Mouse (Mus musculus) mouse trophoblast stem cell (cell line): ENCODE results near the gene Btk.

Experiments used
- in situ Hi-C, 2 experiments: fragments of 300-500 bp; cut with MseI, MboI; formaldehyde crosslinking; loops; 2 replicates in 1 of 2; 3 replicates in 1 of 2; pipeline ENCODE4 v1.15.1; 2025

The Btk gene

GRCm38 (mm10) chrX:134582888-134583669, at the start of gene Btk:
Gene Btk, minus strand, starts transcription at chrX:134583570.
- in situ Hi-C loops: no loop called here

GRCm38 (mm10) chrX:134632710-134633109, 49.3 kb upstream of the Btk start:
- in situ Hi-C loops: no loop called here

GRCm38 (mm10) chrX:134628200-134628599, 44.8 kb upstream of the Btk start:
- in situ Hi-C loops: no loop called here

GRCm38 (mm10) chrX:134623350-134623749, 40.0 kb upstream of the Btk start:
- in situ Hi-C loops: no loop called here

- in situ Hi-C loops: no loop called here
Measured at GRCm38 (mm10) chrX:134621685-134622084, 38.3 kb upstream of the Btk start.

GRCm38 (mm10) chrX:134620254-134620865, 37.0 kb upstream of the Btk start:
- in situ Hi-C loops: no loop called here

- in situ Hi-C loops: no loop called here
Measured at GRCm38 (mm10) chrX:134619695-134620094, 36.3 kb upstream of the Btk start.

GRCm38 (mm10) chrX:134614306-134614705, 30.9 kb upstream of the Btk start:
- in situ Hi-C loops: no loop called here

- in situ Hi-C loops: no loop called here
Measured at GRCm38 (mm10) chrX:134612285-134612959, 29.1 kb upstream of the Btk start.

- in situ Hi-C loops: no loop called here
Measured at GRCm38 (mm10) chrX:134610984-134611383, 27.6 kb upstream of the Btk start.

GRCm38 (mm10) chrX:134609472-134609871, 26.1 kb upstream of the Btk start:
- in situ Hi-C loops: no loop called here

GRCm38 (mm10) chrX:134601380-134602120, 18.2 kb upstream of the Btk start:
- in situ Hi-C loops: no loop called here

GRCm38 (mm10) chrX:134600659-134601379, 17.4 kb upstream of the Btk start, which contains the start of the genes Gla and Hnrnph2:
Gene Gla, minus strand, starts transcription at chrX:134601125.
Gene Hnrnph2, plus strand, starts transcription at chrX:134601179.
- in situ Hi-C loops: no loop called here

- in situ Hi-C loops: no loop called here
Measured at GRCm38 (mm10) chrX:134599922-134600565, 16.7 kb upstream of the Btk start.

GRCm38 (mm10) chrX:134589836-134590235, 6.5 kb upstream of the Btk start:
- in situ Hi-C loops: no loop called here

GRCm38 (mm10) chrX:134588997-134589396, 5.6 kb upstream of the Btk start:
- in situ Hi-C loops: no loop called here

GRCm38 (mm10) chrX:134588261-134588660, 4.9 kb upstream of the Btk start:
- in situ Hi-C loops: no loop called here

GRCm38 (mm10) chrX:134586447-134586846, 3.1 kb upstream of the Btk start:
- in situ Hi-C loops: no loop called here

GRCm38 (mm10) chrX:134585103-134586002, 2.0 kb upstream of the Btk start, which contains the start of gene Rpl36a:
Gene Rpl36a, plus strand, starts transcription at chrX:134585654.
- in situ Hi-C loops: no loop called here

GRCm38 (mm10) chrX:134582270-134582669, 1.1 kb downstream of the Btk start:
- in situ Hi-C loops: no loop called here
